Mouse (Mus musculus) lung, embryonic 16.5 days (tissue): ENCODE measurements around the gene Polg2. TPM values are rescaled to one million over a fixed set of nuclear protein-coding genes. Genes with fewer than 3 reads are reported as not detected.

Source experiments
- ATAC-seq: fragments of 200-750 bp; cut with Nextera tagmentation; 2 replicates; pipeline ENCODE4 v1.8.0; 2017; ENCODE audit warnings: low read depth, mild to moderate bottlenecking, moderate library complexity
- H3K27ac ChIP-seq: fragments of 300-500 bp; sonication (generic); 2 replicates; pipeline ENCODE4 v1.5.1; 2014; ENCODE audit warnings: mild to moderate bottlenecking, control low read depth, low read length
- H3K27me3 ChIP-seq: fragments of 300-500 bp; sonication (generic); 2 replicates; pipeline ENCODE4 v1.6.1; 2014; ENCODE audit warnings: low read depth, low read length, mixed read lengths; ENCODE audit not compliant: control insufficient read depth, insufficient read depth
- H3K36me3 ChIP-seq: fragments of 300-500 bp; sonication (generic); 2 replicates; pipeline ENCODE4 v1.6.1; 2014; ENCODE audit warnings: low read length; ENCODE audit not compliant: control insufficient read depth, insufficient read depth
- H3K4me1 ChIP-seq: fragments of 300-500 bp; sonication (generic); replicated peaks from 2 replicates; pipeline ENCODE4 v1.6.1; 2014; ENCODE audit warnings: low read length, mixed read lengths; ENCODE audit not compliant: control insufficient read depth, insufficient read depth
- H3K4me2 ChIP-seq: fragments of 300-500 bp; sonication (generic); 2 replicates; pipeline ENCODE4 v1.6.1; 2014; ENCODE audit warnings: low read depth, low read length, control low read depth
- H3K4me3 ChIP-seq: fragments of 300-500 bp; sonication (generic); 2 replicates; pipeline ENCODE4 v1.5.1; 2014; ENCODE audit warnings: mild to moderate bottlenecking, low read length, control low read depth
- H3K9ac ChIP-seq: fragments of 300-500 bp; sonication (generic); 2 replicates; pipeline ENCODE4 v1.6.1; 2014; ENCODE audit warnings: low read length, control low read depth
- H3K9me3 ChIP-seq: fragments of 300-500 bp; sonication (generic); 2 replicates; pipeline ENCODE4 v1.6.1; 2016; ENCODE audit warnings: low read length; ENCODE audit not compliant: control insufficient read depth
- WGBS: fragments of 180-500 bp; shearing (Covaris S2); extraction: QIAGEN DNeasy Blood & Tissue Kit; methylation state at CpG from one replicate; pipeline ENCODE4 v1.1.7; 2014; 5-methylcytosine and 5-hydroxymethylcytosine counted together
- polyA plus RNA-seq: library from polyadenylated mRNA; unstranded; fragments of >200 nt; fragmentation: Nextera tagmentation; extraction: Ambion mirVana; gene quantifications from 2 replicates; pipeline ENCODE4 v1.2.1, GENCODE M21; 2015

The Polg2 gene
- 9.0 and 9.9 TPM in 2 replicates for polyA plus RNA-seq

DNA sequence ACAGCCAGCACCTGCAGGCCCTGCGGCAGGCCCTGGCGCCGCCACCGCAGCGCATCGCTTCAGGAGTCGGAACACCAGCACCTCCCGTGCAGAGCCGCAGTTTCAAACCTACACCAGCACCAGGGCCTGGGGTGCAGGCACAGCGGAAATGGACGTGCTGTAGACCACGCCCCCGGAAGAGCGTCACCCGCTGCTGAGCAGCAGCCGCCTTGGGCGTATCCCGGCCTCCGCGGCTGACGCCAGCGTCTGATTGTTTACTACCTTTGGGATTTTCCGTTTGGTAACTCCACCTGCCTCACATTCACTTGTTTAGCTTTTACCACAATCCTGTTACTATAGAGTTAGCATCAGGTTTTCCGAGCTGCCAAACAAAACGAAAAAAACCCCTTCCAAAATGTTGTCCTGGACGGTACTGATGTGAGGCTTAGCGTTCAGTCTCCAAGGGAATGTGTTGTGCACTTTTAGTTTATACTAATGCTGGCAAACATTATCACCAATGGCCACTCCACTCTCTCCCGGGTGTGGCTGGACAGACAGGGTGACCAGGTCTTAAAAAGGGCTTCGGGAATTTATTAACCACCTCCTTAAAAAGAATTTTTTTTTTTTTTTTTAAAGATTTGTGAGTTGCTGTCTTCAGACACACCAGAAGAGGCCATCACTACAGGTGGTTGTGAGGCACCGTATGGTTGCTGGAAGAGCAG, at the start of gene Polg2:
TSS of gene Polg2 (minus strand) at position 150 of the 701 bp plus-strand sequence.
- 1% methylated on average over 30 of the region's 30 CpGs for WGBS
- Histone ChIP-seq H3K4me3 (peak within 1 kb of the TSS; percentile 93), H3K27ac (peak within 1 kb of the TSS; percentile 98), H3K9me3 (no peaks in the 10 kb centered on the region), H3K4me1 (no peaks in the 10 kb centered on the region), H3K36me3 (peaks cover 38% of the 10 kb centered on the region), H3K9ac (peak within 1 kb of the TSS; percentile 96), H3K4me2 (peak within 1 kb of the TSS; percentile 69), H3K27me3 (no peaks in the 10 kb centered on the region)
- peak; percentile 99 for ATAC-seq

DNA sequence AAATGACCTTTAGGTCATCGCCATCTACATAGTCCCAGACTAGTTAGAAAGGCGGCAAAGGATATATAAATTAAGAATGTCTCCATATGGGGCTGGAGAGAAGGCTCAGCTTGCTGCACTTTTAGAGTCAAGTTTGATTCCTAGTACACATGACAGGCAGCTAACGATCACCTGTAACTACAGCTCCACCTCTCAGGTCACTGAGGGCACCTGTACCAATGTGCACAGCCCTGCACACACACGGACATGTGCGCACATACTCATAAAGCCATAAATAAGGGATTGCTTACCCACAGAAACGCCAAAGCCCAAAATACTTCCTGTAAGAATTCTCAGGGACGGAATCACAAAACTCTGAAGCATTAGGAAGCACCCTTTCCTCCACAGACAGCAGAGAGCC, 48.7 kb upstream of the Polg2 start:
- Histone ChIP-seq H3K4me1 (no peaks in the 10 kb centered on the region), H3K36me3 (peaks cover 29% of the 10 kb centered on the region), H3K4me2 (no peak overlapping the region), H3K9ac (no peak overlapping the region), H3K27me3 (no peaks in the 10 kb centered on the region), H3K9me3 (no peaks in the 10 kb centered on the region), H3K4me3 (no peak overlapping the region), H3K27ac (no peak overlapping the region)
- WGBS, result 94% methylated on average over 7 of the region's 7 CpGs
- no peak for ATAC-seq

DNA sequence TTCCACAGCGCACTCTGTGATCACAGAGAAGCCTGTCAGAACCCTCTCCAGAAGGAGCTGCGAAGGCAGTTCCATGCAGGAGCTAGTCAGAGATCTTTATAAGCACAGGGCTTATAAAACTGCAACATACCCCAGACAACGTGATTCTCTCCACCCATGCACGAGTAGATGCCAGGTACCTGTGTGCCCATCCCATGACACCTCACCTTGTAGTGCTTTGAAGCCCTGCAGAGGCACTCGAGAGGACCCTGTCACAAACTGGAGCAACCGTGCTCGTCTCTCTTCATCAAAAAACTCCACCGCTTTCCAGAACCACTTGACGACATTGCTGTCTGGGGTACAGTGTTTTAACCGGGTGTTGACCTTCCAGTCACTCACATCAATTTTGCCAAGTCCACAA, 45.1 kb upstream of the Polg2 start:
- H3K27ac ChIP-seq, result no peak overlapping the region
- H3K27me3 ChIP-seq, result no peaks in the 10 kb centered on the region
- no peaks in the 10 kb centered on the region for H3K9me3 ChIP-seq
- peaks cover 37% of the 10 kb centered on the region for H3K36me3 ChIP-seq
- ATAC-seq, result no peak
- no peak overlapping the region for H3K4me3 ChIP-seq
- H3K4me2 ChIP-seq, result no peak overlapping the region
- no peak overlapping the region for H3K9ac ChIP-seq
- H3K4me1 ChIP-seq, result peaks cover 4% of the 10 kb centered on the region; the same call in 1 of the 2 replicates
- 77% methylated on average over 10 of the region's 10 CpGs for WGBS

DNA sequence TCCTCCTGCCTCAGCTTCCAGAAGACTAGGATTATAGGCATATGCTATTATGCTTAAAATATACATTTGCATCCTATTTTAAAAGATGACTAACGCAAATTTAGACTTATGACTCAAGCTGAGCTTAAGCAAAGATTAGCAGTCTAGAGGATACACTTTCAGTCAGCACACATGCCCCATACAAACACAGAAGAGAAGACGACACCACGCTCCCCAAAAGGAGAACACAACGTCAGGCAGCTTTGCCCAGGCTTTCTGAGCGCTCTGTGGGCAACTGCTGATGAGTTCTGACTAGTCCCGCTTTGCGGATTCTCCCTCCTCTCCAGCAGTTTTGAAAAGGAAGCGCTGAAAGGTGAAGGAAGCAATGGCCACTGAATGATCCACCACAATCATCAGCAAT, 44.4 kb upstream of the Polg2 start:
- WGBS, result 92% methylated on average over 8 of the region's 8 CpGs
- Histone ChIP-seq H3K27me3 (no peaks in the 10 kb centered on the region), H3K4me2 (no peak overlapping the region), H3K36me3 (peaks cover 39% of the 10 kb centered on the region), H3K9me3 (no peaks in the 10 kb centered on the region), H3K9ac (no peak overlapping the region), H3K4me3 (no peak overlapping the region), H3K4me1 (peaks cover 6% of the 10 kb centered on the region; the same call in 1 of the 2 replicates), H3K27ac (no peak overlapping the region)
- no peak for ATAC-seq

DNA sequence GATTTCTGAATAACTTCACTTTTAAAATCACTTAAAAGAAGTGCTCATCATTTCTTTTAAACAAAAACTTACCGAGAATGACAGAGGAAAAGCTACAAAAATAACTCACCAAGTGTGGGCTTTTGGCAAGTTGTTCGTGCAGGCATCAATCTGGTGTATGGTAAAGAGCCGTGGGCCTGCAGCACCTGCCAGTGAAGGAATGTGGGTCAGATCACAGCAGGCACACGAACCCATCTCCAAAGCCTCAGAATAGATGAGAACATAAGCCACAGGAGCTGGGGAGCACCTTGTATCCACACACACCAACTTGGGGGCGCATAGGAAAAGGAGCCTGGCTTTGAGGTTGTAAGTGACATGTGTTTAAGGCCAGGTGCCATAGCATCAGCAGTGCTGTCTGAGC, 43.6 kb upstream of the Polg2 start:
- WGBS, result 78% methylated on average over 5 of the region's 5 CpGs
- peaks cover 32% of the 10 kb centered on the region for H3K36me3 ChIP-seq

DNA sequence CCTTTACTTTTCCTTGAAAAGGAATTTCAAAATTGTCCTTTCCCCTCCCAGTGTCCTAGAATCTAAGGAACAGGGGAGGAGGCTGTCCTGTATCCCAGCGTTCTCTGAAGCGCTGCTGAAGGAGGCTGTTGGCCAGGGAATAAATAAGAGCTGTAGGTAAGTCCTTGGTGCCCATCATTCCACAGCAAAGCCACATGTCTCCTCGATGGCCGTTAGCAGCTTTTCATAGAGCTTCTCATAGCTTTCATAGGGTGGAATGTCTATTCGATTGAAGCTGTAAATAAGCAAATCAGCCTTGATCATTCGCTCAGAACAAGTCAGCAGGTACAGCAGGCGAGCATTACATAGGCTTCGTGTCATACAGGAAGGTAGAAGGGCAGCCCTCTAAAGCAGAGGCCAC, 43.2 kb upstream of the Polg2 start:
- no peak for ATAC-seq
- H3K4me3 ChIP-seq, result no peak overlapping the region
- no peaks in the 10 kb centered on the region for H3K27me3 ChIP-seq
- H3K36me3 ChIP-seq, result peaks cover 34% of the 10 kb centered on the region
- peaks cover 6% of the 10 kb centered on the region; the same call in 1 of the 2 replicates for H3K4me1 ChIP-seq
- 90% methylated on average over 8 of the region's 8 CpGs for WGBS
- H3K9me3 ChIP-seq, result no peaks in the 10 kb centered on the region
- no peak overlapping the region for H3K9ac ChIP-seq
- no peak overlapping the region for H3K27ac ChIP-seq
- no peak overlapping the region for H3K4me2 ChIP-seq

More for the DNA sequence above, 43.6 kb upstream of the Polg2 start:
- H3K4me1 ChIP-seq, result peaks cover 6% of the 10 kb centered on the region; the same call in 1 of the 2 replicates
- no peaks in the 10 kb centered on the region for H3K27me3 ChIP-seq
- H3K4me3 ChIP-seq, result no peak overlapping the region
- no peaks in the 10 kb centered on the region for H3K9me3 ChIP-seq
- no peak overlapping the region for H3K4me2 ChIP-seq
- H3K27ac ChIP-seq, result no peak overlapping the region
- ATAC-seq, result no peak
- H3K9ac ChIP-seq, result no peak overlapping the region

DNA sequence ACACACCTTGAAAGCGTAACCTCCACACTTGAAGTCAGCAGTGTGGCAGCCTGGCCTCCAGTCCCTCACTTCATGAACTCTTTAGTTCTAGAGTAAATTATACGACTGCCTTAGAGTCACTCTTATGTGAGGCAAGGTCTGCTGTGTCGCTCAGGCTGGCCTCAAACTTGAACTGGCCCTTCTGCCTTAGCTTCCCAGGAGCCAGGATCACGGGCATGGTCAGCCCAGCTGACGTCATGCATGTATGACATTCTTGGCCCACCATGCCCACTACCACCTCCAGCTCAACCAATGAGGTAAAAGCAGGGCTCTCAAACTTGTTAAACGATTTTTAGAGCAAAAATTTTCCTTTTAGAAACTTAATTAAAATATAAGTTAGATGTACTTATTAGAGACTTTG, 42.1 kb upstream of the Polg2 start:
- H3K36me3 ChIP-seq, result peaks cover 30% of the 10 kb centered on the region
- ATAC-seq, result no peak
- no peak overlapping the region for H3K4me2 ChIP-seq
- 71% methylated on average over 6 of the region's 6 CpGs for WGBS
- peaks cover 6% of the 10 kb centered on the region; the same call in 1 of the 2 replicates for H3K4me1 ChIP-seq
- H3K27ac ChIP-seq, result 0 out of 2 replicates have a peak overlapping the region, but pooled peaks have one; percentile 18
- H3K4me3 ChIP-seq, result no peak overlapping the region
- no peaks in the 10 kb centered on the region for H3K9me3 ChIP-seq
- no peak overlapping the region for H3K9ac ChIP-seq
- H3K27me3 ChIP-seq, result no peaks in the 10 kb centered on the region

DNA sequence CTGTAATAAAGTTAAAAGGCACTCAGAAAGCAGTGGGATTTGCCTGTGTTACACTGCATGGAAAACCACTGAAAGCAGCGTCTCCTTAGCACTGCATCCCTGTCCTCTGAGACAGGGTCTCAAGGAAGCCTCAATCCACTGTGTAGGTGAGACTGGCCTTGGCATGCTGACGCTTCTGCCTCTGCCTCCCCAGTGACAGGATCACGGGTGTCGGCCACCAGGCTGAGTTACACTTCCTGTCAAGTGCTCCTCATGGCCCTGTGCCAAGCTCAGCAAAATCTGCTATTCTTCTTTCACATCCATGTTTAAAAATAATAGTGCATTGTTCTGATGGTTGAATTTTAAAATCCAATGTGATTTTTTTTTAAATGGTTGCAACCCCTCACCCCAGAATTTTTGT, 41.6 kb upstream of the Polg2 start:
- Histone ChIP-seq H3K4me1 (peaks cover 6% of the 10 kb centered on the region; the same call in 1 of the 2 replicates), H3K27ac (peak overlapping the region; percentile 18; the same call in 1 of the 2 replicates), H3K4me2 (no peak overlapping the region), H3K4me3 (no peak overlapping the region), H3K36me3 (peaks cover 29% of the 10 kb centered on the region), H3K9me3 (no peaks in the 10 kb centered on the region), H3K9ac (no peak overlapping the region), H3K27me3 (no peaks in the 10 kb centered on the region)
- 25% methylated on average over 4 of the region's 4 CpGs for WGBS
- ATAC-seq, result no peak

DNA sequence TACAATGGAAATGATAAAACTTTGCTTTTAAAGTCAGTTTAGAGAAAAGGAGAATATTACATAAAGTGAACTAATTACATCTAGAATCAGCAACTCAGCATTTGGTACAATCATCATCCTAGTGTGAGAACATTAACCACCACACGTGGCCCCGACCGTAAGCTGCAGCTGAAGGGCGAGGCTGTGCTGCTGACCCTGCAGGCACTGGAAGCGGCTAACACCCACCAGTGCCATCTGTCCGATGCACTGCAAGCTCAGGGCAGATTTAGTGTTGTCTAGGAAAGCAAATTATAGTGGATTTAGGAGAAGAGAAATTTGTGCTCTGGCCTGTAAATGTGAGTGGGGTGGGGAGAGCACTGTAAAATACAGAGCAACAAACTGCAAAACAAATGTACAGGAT, 40.9 kb upstream of the Polg2 start:
- Histone ChIP-seq H3K4me2 (no peak overlapping the region), H3K27me3 (no peaks in the 10 kb centered on the region), H3K4me1 (peaks cover 6% of the 10 kb centered on the region; the same call in 1 of the 2 replicates), H3K9me3 (no peaks in the 10 kb centered on the region), H3K9ac (no peak overlapping the region), H3K4me3 (no peak overlapping the region), H3K36me3 (peaks cover 29% of the 10 kb centered on the region), H3K27ac (no peak overlapping the region)
- WGBS, result 83% methylated on average over 6 of the region's 6 CpGs
- ATAC-seq, result no peak
